8 mouse cellular contexts compared by ENCODE assay signal in genomic region chr5:99339790-99340189, GRCm38 (mm10).
DNase-seq lines count a peak whose midpoint lies in the region; ATAC-seq and TF ChIP-seq lines count a peak whose summit lies in the region.

No protein-coding gene starts in this region.

- H3K27me3 ChIP-seq in CH12.LX (replicated peaks) = no peaks in the 10 kb centered on the region
- no peaks in the 10 kb centered on the region for H3K27me3 ChIP-seq in hindbrain, postnatal 0 days (ENCODE audit: insufficient read depth, low read length)
- H3K27me3 ChIP-seq in megakaryocyte, embryonic 14.5 days (replicated peaks) = no peaks in the 10 kb centered on the region

- no peaks in the 10 kb centered on the region for H3K36me3 ChIP-seq in CH12.LX (replicated peaks in 1 of 2; ENCODE audit: control insufficient read depth in 1 of 2, insufficient read depth in 1 of 2, low read length in 1 of 2)
- no peaks in the 10 kb centered on the region for H3K36me3 ChIP-seq in hindbrain, postnatal 0 days (ENCODE audit: insufficient read depth, low read length)
- no peaks in the 10 kb centered on the region for H3K36me3 ChIP-seq in megakaryocyte, embryonic 14.5 days (replicated peaks; ENCODE audit: low read length)

- peak; percentile 62 for DNase-seq in CH12.LX (ENCODE audit: extremely low read depth)
- peak; percentile 90 to 95 for DNase-seq in adrenal gland, adult (ENCODE audit: inconsistent age in 2 of 2, low spot score in 1 of 2)
- peak; percentile 56 for DNase-seq in gastrocnemius, adult 18-20 months (ENCODE audit: low spot score)
- peak; percentile 23 for DNase-seq in hindbrain, postnatal 0 days (ENCODE audit: low spot score)
- peak; percentile 9 for DNase-seq in left cerebral cortex, postnatal 4 days
- no peak for DNase-seq in T-cell, adult 2 months (ENCODE audit: low spot score)
- no peak for DNase-seq in embryo, embryonic 10.5 days (ENCODE audit: low spot score)

- TF ChIP-seq RAD21 in CH12.LX (IDR thresholded peaks at IDR 0.05; ENCODE audit: low read depth, low read length) = no peak

- dilution Hi-C loops in CH12.LX (cut with MboI; ENCODE audit: extremely low pct_ligation_motif_present, extremely low pct_unique_long_range_greater_than_20kb, low sequenced_read_pairs) = no loop called here

- TF ChIP-seq CTCF in CH12.LX (conservative IDR thresholded peaks at IDR 0.05 in 1 of 2, IDR thresholded peaks at IDR 0.05 in 1 of 2; ENCODE audit: low read depth in 2 of 2, low read length in 2 of 2) = no peak
- TF ChIP-seq CTCF in hindbrain, postnatal 0 days (IDR thresholded peaks at IDR 0.05; ENCODE audit: low read depth) = no peak

- no peaks in the 10 kb centered on the region for H3K9me3 ChIP-seq in CH12.LX (replicated peaks; ENCODE audit: low read length)
- no peaks in the 10 kb centered on the region for H3K9me3 ChIP-seq in hindbrain, postnatal 0 days (ENCODE audit: low read length)
- H3K9me3 ChIP-seq in megakaryocyte, embryonic 14.5 days = no peaks in the 10 kb centered on the region

- H3K9ac ChIP-seq in CH12.LX (ENCODE audit: insufficient read depth, low read depth) = no peak overlapping the region
- H3K9ac ChIP-seq in hindbrain, postnatal 0 days (replicated peaks; ENCODE audit: low read length) = no peak overlapping the region

- peaks cover 0 to 32% of the 10 kb centered on the region in 2 experiments; a peak in 2 of 4 replicates for H3K4me1 ChIP-seq in CH12.LX (ENCODE audit: control insufficient read depth in 1 of 2, insufficient read depth in 2 of 2)
- H3K4me1 ChIP-seq in hindbrain, postnatal 0 days (ENCODE audit: insufficient read depth, low read length) = no peaks in the 10 kb centered on the region
- H3K4me1 ChIP-seq in megakaryocyte, embryonic 14.5 days = peaks cover 37% of the 10 kb centered on the region

- no peak for TF ChIP-seq EP300 in CH12.LX (IDR thresholded peaks at IDR 0.05; ENCODE audit: low read length)

- H3K79me2 ChIP-seq in CH12.LX (replicated peaks; ENCODE audit: control insufficient read depth, extremely low read depth, insufficient read depth, poor library complexity, severe bottlenecking) = no peaks in the 10 kb centered on the region

- no peak overlapping the region for H3K4me3 ChIP-seq in CH12.LX (replicated peaks in 1 of 3; ENCODE audit: low read depth in 2 of 3, low read length in 2 of 3, poor library complexity in 1 of 3)
- H3K4me3 ChIP-seq in hindbrain, postnatal 0 days (ENCODE audit: low read length) = no peak overlapping the region
- peak overlapping the region; percentile 44 for H3K4me3 ChIP-seq in megakaryocyte, embryonic 14.5 days (replicated peaks)

- in situ Hi-C loops in CH12.LX (cut with MboI; ENCODE audit: low pct_ligation_motif_present, low pct_unique_long_range_greater_than_20kb, low sequenced_read_pairs) = no loop called here

- peak overlapping the region; percentile 36; the same call in 1 of the 2 replicates for H3K4me2 ChIP-seq in CH12.LX (ENCODE audit: insufficient read depth, low read depth, poor library complexity, severe bottlenecking)
- H3K4me2 ChIP-seq in hindbrain, postnatal 0 days (ENCODE audit: low read depth, low read length) = peak overlapping the region; percentile 40

- WGBS in hindbrain, postnatal 0 days = 43% methylated on average over 15 of the region's 15 CpGs

- intact Hi-C loops in left cerebral cortex, postnatal 4 days (cut with DNase I) = no loop called here

- TF ChIP-seq POLR2A in CH12.LX (IDR thresholded peaks at IDR 0.05; ENCODE audit: low read depth, low read length) = no peak

- no peak overlapping the region for H3K27ac ChIP-seq in CH12.LX (ENCODE audit: insufficient read depth, low read depth)
- peak overlapping the region; percentile 41 for H3K27ac ChIP-seq in hindbrain, postnatal 0 days

- no peak for ATAC-seq in hindbrain, postnatal 0 days

TF ChIP-seq in CH12.LX, 34 proteins besides CTCF, POLR2A, EP300 and RAD21:
- no peak for TF ChIP-seq CHD2 (IDR thresholded peaks at IDR 0.05; ENCODE audit: low read length)
- TF ChIP-seq ETS1 (conservative IDR thresholded peaks at IDR 0.05; ENCODE audit: low read depth, low read length) = peak; percentile 30; the same call in 1 of the 2 replicates

Comparison
In these comparisons a context has a peak if more than half of its experiments do, and no peak if none do; other contexts are left out.
1. DNase-seq: peak in CH12.LX (single experiment), adrenal gland, adult (2 of 2), gastrocnemius, adult 18-20 months (single experiment), hindbrain, postnatal 0 days (single experiment) and left cerebral cortex, postnatal 4 days (single experiment); none in T-cell, adult 2 months (single experiment) and embryo, embryonic 10.5 days (single experiment).